Mouse (Mus musculus) heart, adult 2 months (tissue): ENCODE results near the gene Kcnv2.

Experiments
- CTCF ChIP-seq: fragments of 200-600 bp; IDR thresholded peaks from 2 replicates; pipeline ENCODE4 v1.8.1; 2022; ENCODE audit warnings: antibody characterized with exemption, mild to moderate bottlenecking, moderate library complexity
- EP300 ChIP-seq: fragments of 200-500 bp; IDR thresholded peaks from 2 replicates; pipeline ENCODE4 v1.6.1; 2011; ENCODE audit warnings: low read depth, low read length, control low read depth; ENCODE audit not compliant: insufficient read depth
- POLR2A ChIP-seq: fragments of 200-500 bp; IDR thresholded peaks from 2 replicates; pipeline ENCODE4 v1.6.1; 2011; ENCODE audit warnings: mild to moderate bottlenecking, low read depth, low read length, control low read depth; ENCODE audit not compliant: insufficient read depth

GRCm38 (mm10) chr19:27279174-27279573, 43.2 kb upstream of the Kcnv2 start:
- TF ChIP-seq POLR2A (no peak), CTCF (no peak), EP300 (no peak)
